Mouse (Mus musculus) heart, postnatal 14 days (tissue): ENCODE measurements at regions not wholly inside any gene's neighbourhood (a gene's known extent, or its start where the extent isn't known, plus 50 kb on each side); places are given as distances from the start of the nearest gene placed in this dataset.

Experiments used
- DNase-seq, 2 experiments: peaks; one replicate each; pipeline ENCODE4 v3.0.0; 2021 to 2022
- intact Hi-C: fragments of 180-260 bp; cut with DNase I; formaldehyde crosslinking; loops from one replicate; pipeline ENCODE4 v1.15.1; 2025

GRCm38 (mm10) chr2:108877141-108877540 lies 403.4 kb upstream of the Kif18a start:
- no peak for DNase-seq
- intact Hi-C loops = loop anchor here (2.0 kb wide), 1 partner anchor 818 kb away; no protein-coding TSS in a partner anchor

- DNase-seq = no peak
- intact Hi-C loops = loop anchor here (2.0 kb wide), 1 partner anchor 817 kb away; no protein-coding TSS in a partner anchor
Measured at GRCm38 (mm10) chr2:108877676-108878075, 402.9 kb upstream of the Kif18a start.

- no peak for DNase-seq
- intact Hi-C loops = no loop called here
Measured at GRCm38 (mm10) chr2:108904121-108904733, 376.3 kb upstream of the Kif18a start.

GRCm38 (mm10) chr2:108913555-108913954 lies 367.0 kb upstream of the Kif18a start:
- no peak for DNase-seq
- intact Hi-C loops = no loop called here

- intact Hi-C loops = no loop called here
- no peak for DNase-seq
Measured at GRCm38 (mm10) chr2:108913967-108914366, 366.6 kb upstream of the Kif18a start.

- DNase-seq = no peak
- intact Hi-C loops = no loop called here
Measured at GRCm38 (mm10) chr2:108919500-108920045, 361.0 kb upstream of the Kif18a start.

GRCm38 (mm10) chr2:108920111-108920510 lies 360.4 kb upstream of the Kif18a start:
- DNase-seq = no peak
- intact Hi-C loops = no loop called here

GRCm38 (mm10) chr2:108935981-108936762 lies 344.4 kb upstream of the Kif18a start:
- intact Hi-C loops = no loop called here
- no peak for DNase-seq

GRCm38 (mm10) chr2:108980921-108981320 lies 299.6 kb upstream of the Kif18a start:
- intact Hi-C loops = no loop called here
- DNase-seq = no peak

GRCm38 (mm10) chr2:109016223-109016622 lies 264.3 kb upstream of the Kif18a start:
- intact Hi-C loops = no loop called here
- no peak for DNase-seq

GRCm38 (mm10) chr2:109017018-109017707 lies 263.4 kb upstream of the Kif18a start:
- intact Hi-C loops = no loop called here
- DNase-seq = no peak

GRCm38 (mm10) chr2:109038131-109038695 lies 242.3 kb upstream of the Kif18a start:
- intact Hi-C loops = no loop called here
- no peak for DNase-seq
